Mouse (Mus musculus): ENCODE results near the gene Bnipl. TPM values are rescaled to one million over a fixed set of nuclear protein-coding genes. Genes with fewer than 3 reads are reported as not detected.
A peak's percentile ranks its signal among the peaks of the same experiment; 100 is the strongest.

Gene Bnipl
- total RNA-seq, 2 experiments from 2014 or later, result not detected

- intact Hi-C loops (cut with DNase I), result loop anchor here (2.0 kb wide), 2 partner anchors 33 to 65 kb away; partner anchors contain the start of genes Cers2 and Gabpb2
- DNase-seq (ENCODE audit: low spot score), result peak; percentile 96
Measured at GRCm38 (mm10) chr3:95281216-95282126, 30.5 kb upstream of the Bnipl start, which contains the start of the genes Mindy1 and Prune1. Gene Mindy1, plus strand, starts transcription at chr3:95281345. Gene Prune1, minus strand, starts transcription at chr3:95282076.

- intact Hi-C loops (cut with DNase I), result loop anchor here (2.0 kb wide), 1 partner anchor 64 kb away; the partner anchor contains the start of gene Gabpb2
- DNase-seq (ENCODE audit: low spot score), result no peak
Measured at GRCm38 (mm10) chr3:95280747-95281146, 29.8 kb upstream of the Bnipl start.

GRCm38 (mm10) chr3:95277149-95277551 lies 26.2 kb upstream of the Bnipl start:
- DNase-seq (ENCODE audit: low spot score), result no peak
- intact Hi-C loops (cut with DNase I), result no loop called here

GRCm38 (mm10) chr3:95276428-95276934 lies 25.5 kb upstream of the Bnipl start:
- intact Hi-C loops (cut with DNase I), result no loop called here
- DNase-seq (ENCODE audit: low spot score), result no peak

GRCm38 (mm10) chr3:95275161-95275560 lies 24.2 kb upstream of the Bnipl start:
- DNase-seq (ENCODE audit: low spot score), result no peak
- intact Hi-C loops (cut with DNase I), result no loop called here

- intact Hi-C loops (cut with DNase I), result no loop called here
- DNase-seq (ENCODE audit: low spot score), result no peak
Measured at GRCm38 (mm10) chr3:95274453-95274852, 23.5 kb upstream of the Bnipl start.

GRCm38 (mm10) chr3:95273471-95273870 lies 22.5 kb upstream of the Bnipl start:
- intact Hi-C loops (cut with DNase I), result no loop called here
- DNase-seq (ENCODE audit: low spot score), result no peak

- intact Hi-C loops (cut with DNase I), result no loop called here
- DNase-seq (ENCODE audit: low spot score), result no peak
Measured at GRCm38 (mm10) chr3:95270766-95271364, 19.9 kb upstream of the Bnipl start.

- DNase-seq (ENCODE audit: low spot score), result no peak
- intact Hi-C loops (cut with DNase I), result no loop called here
Measured at GRCm38 (mm10) chr3:95269789-95270188, 18.8 kb upstream of the Bnipl start.

GRCm38 (mm10) chr3:95267855-95268254 lies 16.9 kb upstream of the Bnipl start:
- DNase-seq (ENCODE audit: low spot score), result no peak
- intact Hi-C loops (cut with DNase I), result no loop called here

- no peak for DNase-seq (ENCODE audit: low spot score)
- intact Hi-C loops (cut with DNase I), result no loop called here
Measured at GRCm38 (mm10) chr3:95266052-95266451, 15.1 kb upstream of the Bnipl start.

GRCm38 (mm10) chr3:95264724-95265123 lies 13.7 kb upstream of the Bnipl start:
- DNase-seq (ENCODE audit: low spot score), result no peak
- intact Hi-C loops (cut with DNase I), result loop anchor here (5.0 kb wide), 1 partner anchor 47 kb away; the partner anchor contains the start of gene Gabpb2

GRCm38 (mm10) chr3:95263089-95263739 lies 12.2 kb upstream of the Bnipl start:
- DNase-seq (ENCODE audit: low spot score), result peak; percentile 35
- intact Hi-C loops (cut with DNase I), result loop anchor here (2.0 to 5.0 kb wide), 2 partner anchors 46 to 120 kb away; partner anchors contain the start of genes Gabpb2 and Tnfaip8l2

- DNase-seq (ENCODE audit: low spot score), result no peak
- intact Hi-C loops (cut with DNase I), result loop anchor here (2.0 to 5.0 kb wide), 2 partner anchors 45 to 119 kb away; partner anchors contain the start of genes Gabpb2 and Tnfaip8l2
Measured at GRCm38 (mm10) chr3:95261975-95262374, 11.0 kb upstream of the Bnipl start.

GRCm38 (mm10) chr3:95256931-95257330 lies 5.9 kb upstream of the Bnipl start:
- DNase-seq (ENCODE audit: low spot score), result no peak
- intact Hi-C loops (cut with DNase I), result no loop called here

GRCm38 (mm10) chr3:95250361-95250760 lies 632 bp downstream of the Bnipl start:
- intact Hi-C loops (cut with DNase I), result no loop called here
- no peak for DNase-seq (ENCODE audit: low spot score)

- intact Hi-C loops (cut with DNase I), result no loop called here
- DNase-seq (ENCODE audit: low spot score), result no peak
Measured at GRCm38 (mm10) chr3:95247660-95248336, 3.2 kb downstream of the Bnipl start.

- intact Hi-C loops (cut with DNase I), result no loop called here
- no peak for DNase-seq (ENCODE audit: low spot score)
Measured at GRCm38 (mm10) chr3:95246465-95247231, 4.3 kb downstream of the Bnipl start.

- intact Hi-C loops (cut with DNase I), result no loop called here
- no peak for DNase-seq (ENCODE audit: low spot score)
Measured at GRCm38 (mm10) chr3:95243086-95243485, 7.9 kb downstream of the Bnipl start.
